Mouse (Mus musculus) brain, embryonic 14.5 days (tissue): ENCODE results near the gene Dexi.

Source experiments
- CTCF ChIP-seq: fragments of 200-500 bp; IDR thresholded peaks from 2 replicates; pipeline ENCODE4 v1.5.1; 2012; ENCODE audit warnings: inconsistent platforms, mild to moderate bottlenecking, moderate library complexity, borderline replicate concordance; ENCODE audit not compliant: insufficient read depth, insufficient read length; ENCODE audit errors: extremely low read depth
- POLR2A ChIP-seq: fragments of 200-500 bp; IDR thresholded peaks from 2 replicates; pipeline ENCODE4 v1.6.1; 2012; ENCODE audit warnings: mild to moderate bottlenecking, inconsistent platforms, borderline replicate concordance; ENCODE audit not compliant: poor library complexity, insufficient read depth, insufficient read length, severe bottlenecking; ENCODE audit errors: extremely low read depth

- TF ChIP-seq CTCF (no peak), POLR2A (no peak)
These were observed 77.7 kb downstream of the Dexi start for GRCm38 (mm10) chr16:10465011-10465681.
